8 mouse cellular contexts compared by ENCODE assay signal in the genomic region with DNA sequence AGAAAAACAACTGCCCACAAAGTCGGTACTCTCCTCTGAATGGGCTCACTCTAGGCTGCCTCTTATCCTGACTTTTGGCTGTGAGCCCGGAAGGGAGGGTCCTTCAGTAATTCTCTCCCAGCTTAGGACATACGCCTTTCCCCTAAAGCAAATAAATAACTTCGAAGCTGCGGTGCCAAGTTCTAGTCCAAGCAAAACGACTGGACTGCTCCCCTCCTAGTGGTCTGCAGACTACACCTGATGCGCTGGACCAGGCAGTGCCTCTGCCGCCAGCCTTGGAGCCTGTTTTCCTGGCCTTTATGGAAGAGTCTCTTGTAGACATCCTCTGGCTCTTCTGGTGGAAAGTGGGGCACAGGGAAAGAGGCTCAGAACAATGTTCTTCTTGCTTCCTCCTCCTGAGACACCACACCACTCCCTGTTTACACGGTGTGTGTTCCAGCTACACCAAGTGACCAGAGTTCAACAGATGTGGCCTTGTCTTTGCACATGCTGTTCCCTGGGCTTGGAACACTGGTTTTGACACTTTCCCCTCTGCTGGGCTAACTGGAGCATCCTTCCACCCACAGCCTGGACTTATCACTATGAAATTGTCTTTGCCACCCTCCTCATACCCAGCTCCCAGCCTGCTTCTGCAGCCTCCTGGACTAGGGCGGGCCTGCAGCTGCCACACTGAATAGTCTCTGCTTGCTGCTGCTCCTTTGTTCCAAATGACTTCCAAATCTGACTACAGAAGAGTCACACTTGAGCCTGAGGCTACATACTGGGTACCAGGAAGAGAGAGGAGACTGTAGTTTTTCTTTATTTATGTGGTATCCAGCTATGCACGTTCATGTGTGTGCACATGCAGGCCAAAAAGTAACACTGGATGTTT. TPM values are rescaled to one million over a fixed set of nuclear protein-coding genes. Genes with fewer than 3 reads are reported as not detected.
DNase-seq lines count a peak whose midpoint lies in the region; ATAC-seq lines count a peak whose summit lies in the region.

No protein-coding gene starts in this region.

- H3K4me2 ChIP-seq in liver, embryonic 12.5 days: no peak overlapping the region
- no peak overlapping the region for H3K4me2 ChIP-seq in liver, embryonic 11.5 days
- H3K4me2 ChIP-seq in embryonic facial prominence, embryonic 13.5 days: 0 out of 2 replicates have a peak overlapping the region, but pooled peaks have one; percentile 3
- H3K4me2 ChIP-seq in heart, embryonic 12.5 days: peak overlapping the region; percentile 5; the same call in 1 of the 2 replicates
- H3K4me2 ChIP-seq in stomach, embryonic 15.5 days: peak overlapping the region; percentile 23; the same call in 1 of the 2 replicates

- 63% methylated on average over 11 of the region's 11 CpGs for WGBS in liver, embryonic 12.5 days (ENCODE audit: insufficient replicate concordance)
- 61% methylated on average over 11 of the region's 11 CpGs for WGBS in liver, embryonic 11.5 days
- 34% methylated on average over 11 of the region's 11 CpGs for WGBS in embryonic facial prominence, embryonic 13.5 days
- 37% methylated on average over 11 of the region's 11 CpGs for WGBS in heart, embryonic 12.5 days
- 25% methylated on average over 11 of the region's 11 CpGs for WGBS in stomach, embryonic 15.5 days

- no peaks in the 10 kb centered on the region for H3K9me3 ChIP-seq in liver, embryonic 12.5 days (replicated peaks)
- no peaks in the 10 kb centered on the region for H3K9me3 ChIP-seq in liver, embryonic 11.5 days (ENCODE audit: control insufficient read depth, low read length)
- no peaks in the 10 kb centered on the region for H3K9me3 ChIP-seq in embryonic facial prominence, embryonic 13.5 days
- H3K9me3 ChIP-seq in heart, embryonic 12.5 days (replicated peaks): no peaks in the 10 kb centered on the region
- H3K9me3 ChIP-seq in stomach, embryonic 15.5 days: no peaks in the 10 kb centered on the region

- no peak overlapping the region for H3K9ac ChIP-seq in liver, embryonic 12.5 days
- H3K9ac ChIP-seq in liver, embryonic 11.5 days (ENCODE audit: low read depth, low read length): no peak overlapping the region
- peak overlapping the region; percentile 51 for H3K9ac ChIP-seq in embryonic facial prominence, embryonic 13.5 days
- no peak overlapping the region for H3K9ac ChIP-seq in heart, embryonic 12.5 days
- no peak overlapping the region for H3K9ac ChIP-seq in stomach, embryonic 15.5 days

- no peak for ATAC-seq in liver, embryonic 12.5 days
- no peak for ATAC-seq in liver, embryonic 11.5 days (replicated peaks; ENCODE audit: low FRiP score)
- no peak; the same call in 1 of the 2 replicates for ATAC-seq in embryonic facial prominence, embryonic 13.5 days (ENCODE audit: insufficient number of reproducible peaks, insufficient read depth, low FRiP score, low TSS enrichment, low read depth)
- ATAC-seq in heart, embryonic 12.5 days (ENCODE audit: insufficient number of reproducible peaks, low FRiP score): peak; percentile 62
- ATAC-seq in stomach, embryonic 15.5 days (ENCODE audit: insufficient read depth, low FRiP score, low read depth): peak; percentile 70
- no peak for ATAC-seq in granulocyte monocyte progenitor cell, adult 5-6 weeks (replicated peaks; ENCODE audit: poor library complexity, severe bottlenecking)

- no peaks in the 10 kb centered on the region for H3K36me3 ChIP-seq in liver, embryonic 12.5 days
- H3K36me3 ChIP-seq in liver, embryonic 11.5 days (ENCODE audit: control insufficient read depth, insufficient read depth, low read length): 0 out of 2 replicates have a peak, but pooled peaks cover 2% of the 10 kb centered on the region
- 0 out of 2 replicates have a peak, but pooled peaks cover 3% of the 10 kb centered on the region for H3K36me3 ChIP-seq in embryonic facial prominence, embryonic 13.5 days
- H3K36me3 ChIP-seq in heart, embryonic 12.5 days: no peaks in the 10 kb centered on the region
- H3K36me3 ChIP-seq in stomach, embryonic 15.5 days: no peaks in the 10 kb centered on the region

- no peaks in the 10 kb centered on the region for H3K27me3 ChIP-seq in liver, embryonic 12.5 days (replicated peaks)
- no peaks in the 10 kb centered on the region for H3K27me3 ChIP-seq in liver, embryonic 11.5 days (replicated peaks; ENCODE audit: control insufficient read depth, insufficient read depth, low read length)
- no peaks in the 10 kb centered on the region for H3K27me3 ChIP-seq in embryonic facial prominence, embryonic 13.5 days
- no peaks in the 10 kb centered on the region for H3K27me3 ChIP-seq in heart, embryonic 12.5 days (replicated peaks)
- no peaks in the 10 kb centered on the region for H3K27me3 ChIP-seq in stomach, embryonic 15.5 days (replicated peaks)

- DNase-seq in liver, embryonic 11.5 days (ENCODE audit: low spot score): no peak
- DNase-seq in kidney, adult 9 months: peak; percentile 88
- peak; percentile 95 for DNase-seq in lung, postnatal 25 days (ENCODE audit: low spot score)

- H3K4me1 ChIP-seq in liver, embryonic 12.5 days: peaks cover 46% of the 10 kb centered on the region
- H3K4me1 ChIP-seq in liver, embryonic 11.5 days (replicated peaks; ENCODE audit: control insufficient read depth, insufficient read depth, low read length): peaks cover 40% of the 10 kb centered on the region
- H3K4me1 ChIP-seq in embryonic facial prominence, embryonic 13.5 days: peaks cover 44% of the 10 kb centered on the region
- H3K4me1 ChIP-seq in heart, embryonic 12.5 days (replicated peaks): peaks cover 75% of the 10 kb centered on the region
- peaks cover 31% of the 10 kb centered on the region for H3K4me1 ChIP-seq in stomach, embryonic 15.5 days

- no peak overlapping the region for H3K4me3 ChIP-seq in liver, embryonic 12.5 days
- H3K4me3 ChIP-seq in liver, embryonic 11.5 days (ENCODE audit: low read depth, low read length): no peak overlapping the region
- no peak overlapping the region for H3K4me3 ChIP-seq in embryonic facial prominence, embryonic 13.5 days
- H3K4me3 ChIP-seq in heart, embryonic 12.5 days: no peak overlapping the region
- no peak overlapping the region for H3K4me3 ChIP-seq in stomach, embryonic 15.5 days (replicated peaks)

- 0 out of 2 replicates have a peak overlapping the region, but pooled peaks have one; percentile 42 for H3K27ac ChIP-seq in liver, embryonic 12.5 days
- H3K27ac ChIP-seq in liver, embryonic 11.5 days (ENCODE audit: low read depth, low read length): no peak overlapping the region
- H3K27ac ChIP-seq in embryonic facial prominence, embryonic 13.5 days: peak overlapping the region; percentile 90
- H3K27ac ChIP-seq in heart, embryonic 12.5 days (ENCODE audit: poor library complexity, severe bottlenecking): peak overlapping the region; percentile 59
- peak overlapping the region; percentile 80 for H3K27ac ChIP-seq in stomach, embryonic 15.5 days

RNA-seq across cellular contexts. Expression of a gene that starts 23.5 kb away (rescaled TPM):
- polyA plus RNA-seq in liver, embryonic 12.5 days (2016; fragmentation: Nextera tagmentation; extraction: Ambion mirVana): 22.6 and 23.4 TPM in 2 replicates
- 37.2 and 37.4 TPM in 2 replicates for polyA plus RNA-seq in liver, embryonic 11.5 days (2014; fragmentation: Nextera tagmentation; extraction: Ambion mirVana)
- 48.3 and 50.3 TPM in 2 replicates for polyA plus RNA-seq in embryonic facial prominence, embryonic 13.5 days (2015; fragmentation: Nextera tagmentation; extraction: Ambion mirVana)
- polyA plus RNA-seq in heart, embryonic 12.5 days (2016; fragmentation: Nextera tagmentation; extraction: Ambion mirVana): 33.2 and 33.8 TPM in 2 replicates
- 42.4 and 47.0 TPM in 2 replicates for polyA plus RNA-seq in stomach, embryonic 15.5 days (2015; fragmentation: Nextera tagmentation; extraction: Ambion mirVana)
- total RNA-seq in granulocyte monocyte progenitor cell, adult 5-6 weeks (2014; fragmentation: Nextera tagmentation): 19.4 and 24.3 TPM in 2 replicates
- 24.8 and 34.2 TPM in 2 replicates for total RNA-seq in granulocyte monocyte progenitor cell, adult 5-6 weeks (2017)

RNA-seq across cellular contexts. Expression of a gene that starts 23.8 kb away (rescaled TPM):
- 55.3 and 63.1 TPM in 2 replicates for polyA plus RNA-seq in liver, embryonic 12.5 days (2016; fragmentation: Nextera tagmentation; extraction: Ambion mirVana)
- 77.4 and 80.0 TPM in 2 replicates for polyA plus RNA-seq in liver, embryonic 11.5 days (2014; fragmentation: Nextera tagmentation; extraction: Ambion mirVana)
- polyA plus RNA-seq in embryonic facial prominence, embryonic 13.5 days (2015; fragmentation: Nextera tagmentation; extraction: Ambion mirVana): 116 and 128 TPM in 2 replicates
- 79.4 and 84.7 TPM in 2 replicates for polyA plus RNA-seq in heart, embryonic 12.5 days (2016; fragmentation: Nextera tagmentation; extraction: Ambion mirVana)
- 98.8 and 107 TPM in 2 replicates for polyA plus RNA-seq in stomach, embryonic 15.5 days (2015; fragmentation: Nextera tagmentation; extraction: Ambion mirVana)
- total RNA-seq in granulocyte monocyte progenitor cell, adult 5-6 weeks (2014; fragmentation: Nextera tagmentation): 36.2 and 43.2 TPM in 2 replicates
- 46.2 and 48.8 TPM in 2 replicates for total RNA-seq in granulocyte monocyte progenitor cell, adult 5-6 weeks (2017)

RNA-seq across cellular contexts. Expression of a gene that starts 27.5 kb away (rescaled TPM):
- 5.4 and 6.9 TPM in 2 replicates for polyA plus RNA-seq in liver, embryonic 12.5 days (2016; fragmentation: Nextera tagmentation; extraction: Ambion mirVana)
- 2.7 and 4.3 TPM in 2 replicates for polyA plus RNA-seq in liver, embryonic 11.5 days (2014; fragmentation: Nextera tagmentation; extraction: Ambion mirVana)
- 86.5 and 93.1 TPM in 2 replicates for polyA plus RNA-seq in embryonic facial prominence, embryonic 13.5 days (2015; fragmentation: Nextera tagmentation; extraction: Ambion mirVana)
- polyA plus RNA-seq in heart, embryonic 12.5 days (2016; fragmentation: Nextera tagmentation; extraction: Ambion mirVana): 23.9 and 25.7 TPM in 2 replicates
- 45.6 and 45.8 TPM in 2 replicates for polyA plus RNA-seq in stomach, embryonic 15.5 days (2015; fragmentation: Nextera tagmentation; extraction: Ambion mirVana)
- 0.49 TPM in 1 of 2 replicates, not detected in the other for total RNA-seq in granulocyte monocyte progenitor cell, adult 5-6 weeks (2014; fragmentation: Nextera tagmentation)
- 2.0 and 2.2 TPM in 2 replicates for total RNA-seq in granulocyte monocyte progenitor cell, adult 5-6 weeks (2017)

Comparison
In these comparisons a context has a peak if more than half of its experiments do, and no peak if none do; other contexts are left out.
1. ATAC-seq: peak in heart, embryonic 12.5 days (single experiment) and stomach, embryonic 15.5 days (single experiment); none in liver, embryonic 12.5 days (single experiment), liver, embryonic 11.5 days (single experiment), embryonic facial prominence, embryonic 13.5 days (single experiment) and granulocyte monocyte progenitor cell, adult 5-6 weeks (single experiment).
2. H3K4me2 ChIP-seq: peak in embryonic facial prominence, embryonic 13.5 days (single experiment), heart, embryonic 12.5 days (single experiment) and stomach, embryonic 15.5 days (single experiment); none in liver, embryonic 12.5 days (single experiment) and liver, embryonic 11.5 days (single experiment).